Mouse (Mus musculus) spleen, adult 18-20 months (tissue): Measurements from ENCODE around the gene Rsf1.

Experiments
- DNase-seq, 2 experiments: peaks; one replicate each; pipeline ENCODE4 v3.0.0; 2022; ENCODE audit warnings: mixed read lengths in 2 of 2

Gene Rsf1

DNA sequence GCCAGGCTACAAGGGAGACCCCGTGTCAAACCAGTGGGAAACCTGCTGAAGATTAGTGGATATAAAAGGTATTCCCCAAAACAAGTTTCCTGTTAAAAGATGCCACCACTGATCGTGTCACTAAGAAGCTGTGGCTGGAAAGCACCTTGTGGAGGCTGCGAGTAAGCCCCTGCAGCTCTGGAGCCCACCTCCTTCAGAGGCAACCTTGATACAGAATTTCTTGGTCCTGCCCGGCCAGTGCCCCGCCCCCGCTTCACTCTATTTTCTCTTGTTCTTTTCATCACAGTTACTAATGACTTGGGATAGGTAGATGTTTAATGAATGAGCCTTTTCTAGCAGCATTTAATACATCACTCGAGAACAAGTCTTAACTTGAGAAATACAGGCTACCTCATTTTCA is 146.4 kb downstream of the Rsf1 start:
- no peak for DNase-seq

DNA sequence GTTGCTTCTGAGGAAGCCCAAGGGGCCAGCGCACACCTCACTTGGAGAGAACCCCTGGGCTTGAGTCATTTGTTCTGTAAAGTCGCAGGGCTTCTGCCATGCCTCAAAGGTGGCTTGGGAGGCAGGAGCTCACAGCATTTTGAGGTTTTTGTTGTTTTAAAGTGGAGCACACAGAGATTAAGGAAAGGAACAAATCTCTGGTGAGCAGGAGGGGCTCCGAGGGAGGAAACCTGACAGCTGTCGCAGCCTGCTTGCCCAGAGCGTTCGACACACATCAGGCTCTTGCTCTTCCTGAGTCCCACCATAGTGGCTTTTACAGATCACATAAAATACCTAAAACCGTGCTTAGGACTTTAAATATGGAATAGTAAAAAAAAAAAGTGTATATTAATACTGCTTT is 147.1 kb downstream of the Rsf1 start:
- DNase-seq: no peak

DNA sequence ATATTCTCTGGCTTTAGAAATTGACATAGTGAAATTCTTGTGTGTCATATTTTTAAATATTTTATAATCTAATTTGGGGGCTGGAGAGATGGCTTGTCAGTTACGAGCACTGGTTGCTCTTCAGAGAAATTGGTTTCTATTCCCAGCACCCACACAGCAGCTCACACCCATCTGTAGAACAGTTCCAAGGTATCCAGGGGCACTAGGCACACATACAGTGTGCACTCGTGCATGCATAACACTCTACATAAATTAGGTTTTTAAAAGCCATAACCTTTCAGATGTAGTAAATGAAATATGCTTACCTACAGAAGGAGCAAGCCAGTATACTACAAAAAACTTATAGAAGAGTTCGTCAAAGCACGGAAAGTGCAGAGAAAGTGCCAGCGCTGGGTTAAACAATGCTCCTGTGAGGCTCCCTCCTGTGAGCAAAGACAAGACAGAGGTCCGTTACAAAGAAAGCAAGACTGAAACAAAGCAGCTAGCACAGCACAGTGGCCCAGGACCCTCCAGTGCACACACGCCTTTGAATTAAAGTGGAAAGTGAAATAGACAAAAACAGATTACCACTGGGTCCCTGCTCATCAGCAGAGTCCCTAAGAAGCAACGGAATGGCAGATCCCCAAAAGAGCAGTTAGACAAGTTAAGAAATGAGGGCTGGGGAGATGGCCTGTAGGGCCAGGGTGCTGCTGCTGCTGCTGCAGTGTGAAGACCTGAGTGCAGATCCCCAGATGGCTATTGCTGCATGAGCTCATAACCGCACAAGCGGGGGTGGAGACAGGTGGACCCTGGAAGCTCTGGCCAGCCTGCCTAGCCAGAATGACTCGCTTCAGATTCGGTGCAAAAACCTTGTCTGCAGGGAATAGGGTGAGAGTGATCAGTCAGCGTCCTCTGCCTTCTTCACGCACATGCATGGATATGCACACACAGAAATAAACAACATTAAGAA is 149.3 kb downstream of the Rsf1 start:
- no peak for DNase-seq

DNA sequence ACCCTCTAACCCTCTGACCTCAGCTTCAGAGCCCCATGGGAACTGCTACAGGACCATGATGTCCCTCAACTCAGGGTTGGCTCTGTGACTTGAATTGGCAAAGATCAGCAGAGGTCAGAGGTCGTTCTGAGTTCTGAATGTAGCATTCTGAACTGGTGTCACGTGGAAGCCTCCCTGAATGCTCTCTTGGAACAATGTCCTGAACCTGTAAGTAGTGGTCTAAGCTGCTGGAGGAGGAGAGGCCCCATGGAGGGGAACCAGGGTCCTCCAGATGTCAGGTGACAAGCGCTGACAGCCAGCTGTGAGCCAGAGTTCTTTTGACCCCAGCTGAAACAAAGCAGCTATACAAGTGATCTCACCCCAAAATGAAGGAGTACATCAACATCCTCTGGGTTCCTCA is 150.7 kb downstream of the Rsf1 start:
- DNase-seq: no peak

DNA sequence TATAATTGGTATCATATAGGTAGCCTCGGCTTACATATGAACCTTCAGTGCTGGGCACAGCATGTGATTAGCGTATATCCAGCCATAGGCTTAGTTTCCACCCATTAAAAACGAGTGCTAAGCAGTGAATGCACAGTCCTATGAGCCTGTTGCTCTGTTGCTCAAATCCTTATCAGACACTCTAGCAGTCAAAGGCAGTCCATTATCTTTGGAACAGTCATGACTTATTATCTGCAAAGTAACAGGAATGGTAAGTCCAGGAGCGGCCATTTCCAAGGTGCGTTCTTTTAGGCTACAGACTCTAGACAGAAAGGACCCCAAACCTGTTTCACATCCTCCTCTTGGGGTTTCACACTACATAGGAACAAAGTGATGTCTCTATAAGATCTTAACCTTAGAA is 153.9 kb downstream of the Rsf1 start:
- DNase-seq: no peak

DNA sequence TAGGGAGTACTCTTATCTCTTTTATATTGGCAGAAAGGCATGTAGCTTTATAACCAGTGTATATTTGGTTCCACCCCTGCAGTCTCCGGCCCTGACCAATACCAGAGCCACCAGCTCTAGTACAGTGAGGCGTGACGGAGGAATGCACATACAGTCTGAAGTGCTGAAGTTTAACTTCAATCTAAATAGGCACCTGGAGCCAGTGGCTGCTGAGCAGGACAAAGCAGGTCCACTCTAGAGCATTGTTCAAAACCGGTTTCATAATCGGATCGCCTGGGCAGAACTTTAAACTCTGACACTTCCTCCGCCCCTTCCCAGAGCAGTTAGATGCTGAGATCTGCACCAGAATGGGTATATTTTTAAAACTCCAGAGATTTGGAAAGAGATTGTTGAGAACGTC is 155.3 kb downstream of the Rsf1 start:
- DNase-seq: no peak

DNA sequence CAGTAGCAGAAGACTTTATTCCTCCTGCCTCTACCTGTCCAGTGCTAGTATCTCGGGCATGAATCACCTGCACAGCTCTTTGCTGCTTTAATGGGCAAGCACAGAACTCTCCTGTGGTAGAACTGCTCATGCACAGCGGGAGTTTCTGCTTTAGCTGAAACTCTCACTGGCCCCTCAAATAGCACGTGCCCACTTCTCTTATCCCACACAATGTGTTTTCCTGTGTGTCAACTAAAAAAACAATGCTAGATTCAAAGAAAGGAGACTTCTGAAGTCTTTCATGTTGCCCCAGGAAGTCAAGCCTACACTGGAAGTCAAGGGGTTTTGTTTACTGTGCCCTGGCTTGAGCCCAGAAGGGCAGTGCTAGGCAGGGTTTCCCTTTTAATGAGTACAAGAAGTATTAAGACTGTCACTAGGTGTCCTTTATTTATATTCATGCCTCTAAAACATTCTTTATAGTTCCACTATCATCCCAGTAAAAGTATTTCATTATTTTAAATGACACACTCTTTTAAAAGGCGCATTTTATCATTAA is 156.3 kb downstream of the Rsf1 start:
- DNase-seq: no peak

DNA sequence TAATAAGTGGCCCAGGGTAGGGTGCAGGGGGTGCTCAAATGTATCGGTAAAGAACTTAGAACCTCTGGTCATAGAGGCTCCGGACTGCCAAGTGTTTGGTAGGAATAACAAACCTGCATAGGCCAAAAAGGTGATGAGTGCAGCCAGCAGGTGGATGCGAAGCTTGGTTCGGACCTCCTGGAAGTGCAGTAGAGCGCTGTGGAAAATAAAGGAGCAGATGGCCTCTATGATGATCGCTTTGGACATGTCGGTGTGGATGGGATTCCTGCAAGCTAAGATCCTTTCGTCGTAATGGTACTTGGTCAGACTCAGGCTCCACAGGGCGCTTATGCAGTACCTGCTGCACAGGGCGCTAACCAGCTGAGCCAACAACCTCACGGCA is 157.6 kb downstream of the Rsf1 start:
- no peak for DNase-seq

DNA sequence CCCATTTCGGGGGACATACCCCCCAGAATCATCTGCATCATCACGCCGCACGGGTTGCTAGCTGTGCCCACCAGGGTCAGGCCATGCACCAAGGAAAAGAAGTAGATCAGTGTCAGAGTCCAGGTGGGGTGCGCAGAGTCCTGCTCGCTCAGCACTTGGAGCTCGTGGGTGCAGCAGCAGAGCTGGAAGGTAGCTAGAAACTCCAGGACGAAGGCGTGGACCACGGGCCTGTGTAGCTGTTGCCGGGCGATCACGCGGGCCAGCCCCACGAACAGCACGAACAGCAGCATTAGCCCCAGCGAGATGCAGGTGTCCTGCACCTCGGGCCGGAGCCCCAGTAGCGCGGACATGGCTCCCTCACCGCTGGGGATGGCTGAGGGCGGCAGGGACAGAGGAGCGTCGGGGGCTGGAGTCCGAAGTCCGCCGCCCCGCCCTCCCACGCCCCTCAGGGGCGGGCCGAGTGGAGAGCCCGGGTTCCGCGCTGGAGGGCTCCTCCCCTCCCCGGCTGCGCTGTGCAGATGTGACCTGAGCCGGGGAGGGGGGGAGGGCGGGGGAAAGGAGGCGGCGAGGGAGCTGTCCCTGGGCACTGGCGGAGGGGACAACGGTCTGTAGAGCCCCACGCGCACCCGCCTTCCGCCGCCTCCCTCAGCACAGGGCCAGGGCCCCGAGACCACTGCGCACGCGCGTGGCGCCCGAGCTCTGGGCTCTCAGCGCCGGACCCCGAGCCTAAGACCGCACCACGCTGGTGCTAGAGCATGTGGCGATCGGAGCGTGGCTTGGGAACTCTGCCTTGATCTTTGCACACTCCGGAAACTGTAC is 158.2 kb downstream of the Rsf1 start, which contains the start of gene Aqp11:
Gene Aqp11 (minus strand): TSS at position 652 of the 819 bp plus-strand sequence.
- peak; percentile 75 to 84 for DNase-seq

DNA sequence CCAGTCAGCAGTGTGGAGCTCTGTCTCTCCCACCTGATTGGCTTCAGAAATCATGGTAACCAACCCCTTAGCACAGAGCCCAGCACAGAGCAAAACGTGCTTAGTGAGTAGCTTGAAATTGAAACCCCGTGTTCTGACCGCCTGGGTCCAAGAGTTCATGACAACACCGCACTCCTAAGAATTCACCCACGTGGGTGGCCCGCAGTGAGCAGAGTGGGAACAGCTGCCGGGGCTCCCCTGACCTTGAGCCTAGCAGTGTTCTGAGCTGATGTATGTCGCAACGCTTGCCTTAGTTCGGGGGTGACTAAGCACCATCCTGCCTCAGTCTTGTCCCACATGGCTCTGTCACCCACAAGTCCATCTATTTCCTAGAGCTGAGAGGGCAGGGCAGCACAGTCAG is 161.3 kb downstream of the Rsf1 start:
- no peak for DNase-seq

DNA sequence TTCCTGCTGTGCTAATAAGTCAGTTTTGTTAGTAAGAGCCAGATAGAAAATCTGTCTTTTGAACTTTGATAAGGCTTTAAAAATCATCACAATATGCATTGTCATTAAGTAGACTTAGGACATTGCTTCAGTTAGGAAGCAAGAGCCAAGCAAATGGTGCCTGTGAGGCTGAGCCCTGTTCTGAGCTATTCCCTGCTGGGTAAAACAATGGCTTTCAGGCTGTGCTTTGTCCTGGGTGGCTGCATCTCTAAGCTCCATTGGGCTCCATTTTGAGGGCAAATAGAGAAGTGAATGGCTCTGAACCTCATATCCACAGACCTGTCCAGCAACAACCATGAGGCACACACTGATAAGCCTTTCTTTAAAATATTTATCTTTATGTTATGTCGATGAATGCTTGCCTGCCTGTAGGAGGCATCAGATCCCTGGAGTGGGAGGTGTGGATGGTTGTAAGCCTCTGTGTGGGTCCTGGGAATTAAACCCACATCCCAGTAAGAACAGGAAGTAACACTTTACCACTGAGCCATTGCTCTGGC is 162.1 kb downstream of the Rsf1 start:
- DNase-seq: no peak
